In the genomic region with DNA sequence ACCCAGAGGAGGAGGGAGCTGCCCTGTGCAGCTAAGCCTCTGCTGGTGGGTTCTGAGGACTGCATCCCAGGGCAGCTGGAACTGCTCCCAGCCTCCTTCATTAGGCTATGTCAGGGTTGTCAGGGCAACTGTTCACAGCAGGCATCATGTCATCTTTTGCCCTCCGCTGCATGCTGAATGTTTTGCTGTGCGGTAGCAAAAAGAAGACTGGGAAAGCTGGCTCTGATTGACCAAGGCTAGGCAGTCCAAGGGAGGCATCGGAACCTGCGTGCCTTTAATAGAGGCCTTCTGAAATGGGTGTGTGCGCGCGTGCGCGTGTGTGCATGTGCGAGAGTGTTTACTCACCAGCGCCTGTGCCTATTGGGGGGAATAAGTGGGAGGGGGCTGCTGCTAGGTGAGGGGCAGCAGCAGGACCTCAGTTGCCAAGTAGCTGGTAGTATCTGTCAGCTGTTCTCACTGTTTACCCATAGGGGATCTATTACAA, we compare ENCODE assay signal across 8 mouse cellular contexts. TPM values are rescaled to one million over a fixed set of nuclear protein-coding genes. Genes with fewer than 3 reads are reported as not detected.
DNase-seq lines count a peak whose midpoint lies in the region; ATAC-seq and TF ChIP-seq lines count a peak whose summit lies in the region.

No protein-coding gene starts in this region.

- peak; percentile 85 for ATAC-seq in embryonic facial prominence, embryonic 15.5 days (ENCODE audit: insufficient number of reproducible peaks, low FRiP score, low TSS enrichment, low read depth)
- ATAC-seq in heart, embryonic 11.5 days (replicated peaks; ENCODE audit: insufficient number of reproducible peaks, low FRiP score, low TSS enrichment), result peak; percentile 78; the same call in 1 of the 2 replicates
- ATAC-seq in kidney, embryonic 14.5 days (ENCODE audit: low FRiP score, low TSS enrichment), result peak; percentile 98
- peak; percentile 91 for ATAC-seq in limb, embryonic 11.5 days (ENCODE audit: insufficient number of reproducible peaks, low FRiP score, low TSS enrichment, low read depth)
- ATAC-seq in stomach, embryonic 14.5 days (ENCODE audit: insufficient number of reproducible peaks, insufficient read depth, low FRiP score, low read depth), result peak; percentile 89

- no peaks in the 10 kb centered on the region for H3K27me3 ChIP-seq in thymus, adult 2 months (ENCODE audit: control insufficient read depth, insufficient read depth, low read length)
- no peaks in the 10 kb centered on the region for H3K27me3 ChIP-seq in embryonic facial prominence, embryonic 15.5 days
- H3K27me3 ChIP-seq in heart, embryonic 11.5 days (ENCODE audit: control insufficient read depth, insufficient read depth, low read length), result no peaks in the 10 kb centered on the region
- no peaks in the 10 kb centered on the region for H3K27me3 ChIP-seq in kidney, embryonic 14.5 days (ENCODE audit: control insufficient read depth, insufficient read depth, low read length)
- H3K27me3 ChIP-seq in limb, embryonic 11.5 days (ENCODE audit: control insufficient read depth, insufficient read depth, low read length), result no peaks in the 10 kb centered on the region
- peaks cover 23% of the 10 kb centered on the region for H3K27me3 ChIP-seq in midbrain, embryonic 10.5 days (ENCODE audit: low read depth, poor library complexity, severe bottlenecking)
- H3K27me3 ChIP-seq in stomach, embryonic 14.5 days (ENCODE audit: control insufficient read depth, insufficient read depth, low read length), result no peaks in the 10 kb centered on the region

- peak; percentile 28 for DNase-seq in thymus, adult 2 months
- no peak for DNase-seq in thymus, adult 18-20 months
- peak; percentile 80 for DNase-seq in limb, embryonic 11.5 days (ENCODE audit: low spot score)
- peak; percentile 86 for DNase-seq in midbrain, embryonic 10.5 days (ENCODE audit: low spot score)

- no peak overlapping the region for H3K9ac ChIP-seq in embryonic facial prominence, embryonic 15.5 days
- H3K9ac ChIP-seq in heart, embryonic 11.5 days (ENCODE audit: low read depth, low read length), result no peak overlapping the region
- no peak overlapping the region; the same call in 1 of the 2 replicates for H3K9ac ChIP-seq in kidney, embryonic 14.5 days (ENCODE audit: low read depth, low read length)
- no peak overlapping the region for H3K9ac ChIP-seq in limb, embryonic 11.5 days (ENCODE audit: low read length)
- no peak overlapping the region; the same call in 1 of the 2 replicates for H3K9ac ChIP-seq in stomach, embryonic 14.5 days (replicated peaks; ENCODE audit: low read depth, low read length)

- WGBS in thymus, adult 2 months, result 96% methylated on average over 11 of the region's 11 CpGs
- WGBS in embryonic facial prominence, embryonic 15.5 days, result 35% methylated on average over 11 of the region's 11 CpGs
- 51% methylated on average over 11 of the region's 11 CpGs for whole genome bisulfite sequencing in heart, embryonic 11.5 days (ENCODE audit: insufficient replicate concordance)
- 54% methylated on average over 11 of the region's 11 CpGs for WGBS in kidney, embryonic 14.5 days
- 51% methylated on average over 11 of the region's 11 CpGs for WGBS in limb, embryonic 11.5 days
- 39% methylated on average over 11 of the region's 11 CpGs for WGBS in midbrain, embryonic 10.5 days
- 12% methylated on average over 11 of the region's 11 CpGs for WGBS in stomach, embryonic 14.5 days

- no peak for TF ChIP-seq POLR2A in thymus, adult 2 months (IDR thresholded peaks at IDR 0.05; ENCODE audit: control insufficient read depth, extremely low read depth, insufficient read depth, low read length, poor library complexity)

- peaks cover 3% of the 10 kb centered on the region for H3K4me1 ChIP-seq in thymus, adult 2 months (replicated peaks; ENCODE audit: control insufficient read depth, insufficient read depth, low read length)
- H3K4me1 ChIP-seq in embryonic facial prominence, embryonic 15.5 days, result peaks cover 22% of the 10 kb centered on the region
- H3K4me1 ChIP-seq in heart, embryonic 11.5 days (ENCODE audit: control insufficient read depth, insufficient read depth, low read length), result peaks cover 7% of the 10 kb centered on the region
- H3K4me1 ChIP-seq in kidney, embryonic 14.5 days (ENCODE audit: control insufficient read depth, insufficient read depth, low read length), result peaks cover 11% of the 10 kb centered on the region; the same call in 1 of the 2 replicates
- no peaks in the 10 kb centered on the region for H3K4me1 ChIP-seq in limb, embryonic 11.5 days (ENCODE audit: control insufficient read depth, insufficient read depth, low read length)
- peaks cover 35% of the 10 kb centered on the region for H3K4me1 ChIP-seq in midbrain, embryonic 10.5 days
- peaks cover 13% of the 10 kb centered on the region; the same call in 1 of the 2 replicates for H3K4me1 ChIP-seq in stomach, embryonic 14.5 days (ENCODE audit: control insufficient read depth, insufficient read depth, low read length)

- H3K9me3 ChIP-seq in embryonic facial prominence, embryonic 15.5 days (replicated peaks), result no peaks in the 10 kb centered on the region
- no peaks in the 10 kb centered on the region for H3K9me3 ChIP-seq in heart, embryonic 11.5 days (replicated peaks; ENCODE audit: control insufficient read depth, low read length)
- no peaks in the 10 kb centered on the region for H3K9me3 ChIP-seq in kidney, embryonic 14.5 days (ENCODE audit: control insufficient read depth, low read length)
- H3K9me3 ChIP-seq in limb, embryonic 11.5 days (ENCODE audit: control insufficient read depth, low read length), result no peaks in the 10 kb centered on the region
- no peaks in the 10 kb centered on the region for H3K9me3 ChIP-seq in midbrain, embryonic 10.5 days (replicated peaks)
- H3K9me3 ChIP-seq in stomach, embryonic 14.5 days (ENCODE audit: control insufficient read depth, low read depth, low read length), result no peaks in the 10 kb centered on the region

- TF ChIP-seq CTCF in thymus, adult 2 months (IDR thresholded peaks at IDR 0.05; ENCODE audit: borderline replicate concordance, control insufficient read depth, extremely low read depth, insufficient read depth, low read length, poor library complexity), result peak; percentile 59; the same call in 1 of the 2 replicates

- no peak overlapping the region for H3K27ac ChIP-seq in thymus, adult 2 months (ENCODE audit: control insufficient read depth, insufficient read depth, low read length)
- H3K27ac ChIP-seq in embryonic facial prominence, embryonic 15.5 days (replicated peaks), result peak overlapping the region; percentile 77
- H3K27ac ChIP-seq in heart, embryonic 11.5 days (ENCODE audit: low read depth, low read length), result no peak overlapping the region
- H3K27ac ChIP-seq in kidney, embryonic 14.5 days (ENCODE audit: low read depth, low read length), result no peak overlapping the region
- no peak overlapping the region for H3K27ac ChIP-seq in limb, embryonic 11.5 days (replicated peaks; ENCODE audit: low read depth, low read length)
- peak overlapping the region; percentile 50; the same call in 1 of the 2 replicates for H3K27ac ChIP-seq in midbrain, embryonic 10.5 days (replicated peaks)
- H3K27ac ChIP-seq in stomach, embryonic 14.5 days (ENCODE audit: low read length), result peak overlapping the region; percentile 71; the same call in 1 of the 2 replicates

- H3K4me3 ChIP-seq in thymus, adult 2 months (ENCODE audit: control insufficient read depth, insufficient read depth, low read length), result no peak overlapping the region
- H3K4me3 ChIP-seq in embryonic facial prominence, embryonic 15.5 days (replicated peaks), result peak overlapping the region; percentile 30
- H3K4me3 ChIP-seq in heart, embryonic 11.5 days (ENCODE audit: low read depth, low read length), result no peak overlapping the region
- no peak overlapping the region for H3K4me3 ChIP-seq in kidney, embryonic 14.5 days (ENCODE audit: low read length)
- H3K4me3 ChIP-seq in limb, embryonic 11.5 days (ENCODE audit: low read depth, low read length), result no peak overlapping the region
- H3K4me3 ChIP-seq in midbrain, embryonic 10.5 days, result peak overlapping the region; percentile 45
- peak overlapping the region; percentile 16; the same call in 1 of the 2 replicates for H3K4me3 ChIP-seq in stomach, embryonic 14.5 days (ENCODE audit: low read depth, low read length)

- no peaks in the 10 kb centered on the region for H3K36me3 ChIP-seq in thymus, adult 2 months (ENCODE audit: control insufficient read depth, insufficient read depth, low read length)
- no peaks in the 10 kb centered on the region for H3K36me3 ChIP-seq in embryonic facial prominence, embryonic 15.5 days
- no peaks in the 10 kb centered on the region for H3K36me3 ChIP-seq in heart, embryonic 11.5 days (ENCODE audit: control insufficient read depth, insufficient read depth, low read length)
- no peaks in the 10 kb centered on the region for H3K36me3 ChIP-seq in kidney, embryonic 14.5 days (ENCODE audit: control insufficient read depth, insufficient read depth, low read length)
- no peaks in the 10 kb centered on the region for H3K36me3 ChIP-seq in limb, embryonic 11.5 days (ENCODE audit: control insufficient read depth, insufficient read depth, low read length)
- H3K36me3 ChIP-seq in midbrain, embryonic 10.5 days, result no peaks in the 10 kb centered on the region
- H3K36me3 ChIP-seq in stomach, embryonic 14.5 days (ENCODE audit: control insufficient read depth, insufficient read depth, low read length), result no peaks in the 10 kb centered on the region

- peak overlapping the region; percentile 55 for H3K4me2 ChIP-seq in embryonic facial prominence, embryonic 15.5 days (replicated peaks)
- H3K4me2 ChIP-seq in heart, embryonic 11.5 days, result peak overlapping the region; percentile 62
- peak overlapping the region; percentile 37 for H3K4me2 ChIP-seq in kidney, embryonic 14.5 days (replicated peaks; ENCODE audit: low read depth, low read length)
- peak overlapping the region; percentile 24 for H3K4me2 ChIP-seq in limb, embryonic 11.5 days (ENCODE audit: low read depth, severe bottlenecking)
- H3K4me2 ChIP-seq in stomach, embryonic 14.5 days (replicated peaks; ENCODE audit: low read depth, low read length), result peak overlapping the region; percentile 48

RNA-seq across cellular contexts. Expression of a gene that starts 22.4 kb away (rescaled TPM):
- polyA plus RNA-seq in thymus, adult 2 months (2012; rRNA removed), result 6.9 and 9.8 TPM in 2 replicates
- polyA plus RNA-seq in embryonic facial prominence, embryonic 15.5 days (2015; fragmentation: Nextera tagmentation; extraction: Ambion mirVana), result 17.5 and 18.4 TPM in 2 replicates
- polyA plus RNA-seq in heart, embryonic 11.5 days (2014; fragmentation: Nextera tagmentation; extraction: Ambion mirVana), result 2.8 and 3.9 TPM in 2 replicates
- polyA plus RNA-seq in kidney, embryonic 14.5 days (2014; fragmentation: Nextera tagmentation; extraction: Ambion mirVana), result 12.6 and 19.6 TPM in 2 replicates
- polyA plus RNA-seq in limb, embryonic 11.5 days (2014; fragmentation: Nextera tagmentation; extraction: Ambion mirVana), result 1.1 and 1.9 TPM in 2 replicates
- 9.9 and 10.9 TPM in 2 replicates for polyA plus RNA-seq in midbrain, embryonic 10.5 days (2016; fragmentation: Nextera tagmentation; extraction: Ambion mirVana)
- 12.0 and 14.4 TPM in 2 replicates for polyA plus RNA-seq in stomach, embryonic 14.5 days (2014; fragmentation: Nextera tagmentation; extraction: Ambion mirVana)

Comparison
In these comparisons a context has a peak if more than half of its experiments do, and no peak if none do; other contexts are left out.
1. DNase-seq: peak in thymus, adult 2 months (single experiment), limb, embryonic 11.5 days (single experiment) and midbrain, embryonic 10.5 days (single experiment); none in thymus, adult 18-20 months (0 of 2).
2. H3K27ac ChIP-seq: peak in embryonic facial prominence, embryonic 15.5 days (single experiment), midbrain, embryonic 10.5 days (single experiment) and stomach, embryonic 14.5 days (single experiment); none in thymus, adult 2 months (single experiment), heart, embryonic 11.5 days (single experiment), kidney, embryonic 14.5 days (single experiment) and limb, embryonic 11.5 days (single experiment).
3. H3K4me3 ChIP-seq: peak in embryonic facial prominence, embryonic 15.5 days (single experiment), midbrain, embryonic 10.5 days (single experiment) and stomach, embryonic 14.5 days (single experiment); none in thymus, adult 2 months (single experiment), heart, embryonic 11.5 days (single experiment), kidney, embryonic 14.5 days (single experiment) and limb, embryonic 11.5 days (single experiment).
4. Peak in every context shown above with its lines, with median percentiles within 50 percentile points of each other: ATAC-seq and H3K4me2 ChIP-seq.